Mouse (Mus musculus) ES-E14 (cell line): ENCODE measurements around the gene Rgs7.

ENCODE experiments used
- CHD2 ChIP-seq: IDR thresholded peaks from 2 replicates; pipeline ENCODE4 v1.6.1; 2014; ENCODE audit warnings: mild to moderate bottlenecking, low read depth, low read length, inconsistent platforms
- HCFC1 ChIP-seq: IDR thresholded peaks from 2 replicates; pipeline ENCODE4 v1.6.1; 2012; ENCODE audit warnings: low read length, inconsistent platforms, borderline replicate concordance; ENCODE audit not compliant: insufficient read depth
- ZC3H11A ChIP-seq: IDR thresholded peaks from 2 replicates; pipeline ENCODE4 v1.6.1; 2012; ENCODE audit warnings: low read depth, mild to moderate bottlenecking, inconsistent platforms, low read length, borderline replicate concordance

DNA sequence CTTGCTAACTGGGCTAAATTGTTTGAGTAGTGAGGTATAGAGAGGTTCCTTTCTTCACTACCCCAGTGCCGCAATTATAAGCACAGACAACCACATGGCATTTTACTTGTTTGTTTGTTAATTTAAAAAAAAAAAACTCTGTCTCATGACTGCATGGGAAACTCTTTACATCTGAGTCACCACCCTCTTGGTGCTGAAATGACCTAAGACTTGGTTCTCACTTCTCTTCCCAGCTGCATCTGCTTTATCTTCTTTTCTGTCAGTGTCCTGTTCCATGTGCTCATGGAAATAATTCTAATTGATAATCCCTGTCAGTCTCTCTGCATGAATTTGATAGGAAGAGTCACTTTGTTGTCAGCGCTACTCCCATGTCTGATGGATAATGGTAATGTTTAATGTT is 272.7 kb downstream of the Rgs7 start:
- TF ChIP-seq HCFC1 (no peak), ZC3H11A (no peak), CHD2 (no peak)
